Mouse (Mus musculus): ENCODE results near the gene Gm21976.

DNA sequence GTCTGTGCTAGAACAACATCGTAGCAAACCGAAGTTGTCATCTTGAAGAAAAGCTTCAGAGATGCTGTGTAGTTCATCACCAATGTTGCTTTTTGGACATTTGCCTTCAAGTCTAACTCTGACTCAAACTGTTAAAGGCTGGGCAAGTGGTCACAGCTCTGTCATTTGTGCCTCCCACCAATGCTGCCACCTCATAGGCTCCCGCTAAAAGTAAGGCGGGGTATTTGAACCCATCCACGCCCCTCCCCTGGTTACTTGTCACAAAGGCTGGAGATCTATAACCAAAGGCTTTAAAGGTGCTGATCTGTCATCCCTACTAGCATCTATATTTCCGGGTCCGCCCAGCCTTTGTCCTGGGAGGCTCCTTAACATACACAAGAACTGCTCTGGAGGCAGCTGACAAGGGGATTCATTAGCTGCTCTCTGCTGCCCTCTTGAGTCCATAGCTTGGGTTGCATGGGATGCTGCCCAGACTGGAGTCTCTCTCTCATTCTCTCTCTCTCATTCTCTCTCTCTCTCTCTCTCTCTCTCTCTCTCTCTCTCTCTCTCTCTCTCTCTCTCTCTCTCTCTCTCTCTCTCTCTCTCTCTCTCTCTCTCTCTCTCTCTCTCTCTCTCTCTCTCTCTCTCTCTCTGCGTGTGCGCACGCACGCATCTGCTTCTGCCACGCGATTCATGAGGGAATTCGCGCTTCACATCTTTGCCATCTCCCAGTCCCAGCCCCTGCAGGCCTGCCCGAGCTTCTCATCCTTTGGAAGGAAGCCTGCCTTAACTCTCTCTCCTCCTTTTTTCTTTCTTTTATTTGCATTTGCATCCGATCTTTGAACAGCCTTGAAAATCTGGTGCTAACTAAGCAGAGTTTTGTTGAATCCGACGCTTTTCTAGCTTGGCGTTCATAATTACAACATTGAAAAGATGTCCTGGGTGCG, 19.4 kb downstream of the Gm21976 start:
- TF ChIP-seq EP300 (optimal IDR thresholded peaks at IDR 0.05) (no peak), CTCF (IDR thresholded peaks at IDR 0.05; ENCODE audit: low read depth) (peak; percentile 86)
